Mouse (Mus musculus) midbrain, embryonic 13.5 days (tissue): ENCODE measurements around the gene Rassf4. TPM values are rescaled to one million over a fixed set of nuclear protein-coding genes. Genes with fewer than 3 reads are reported as not detected.

ENCODE experiments used
- ATAC-seq: fragments of 200-750 bp; cut with Nextera tagmentation; 2 replicates; pipeline ENCODE4 v1.8.0; 2017; ENCODE audit warnings: mild to moderate bottlenecking, moderate TSS enrichment, moderate library complexity
- H3K27ac ChIP-seq: fragments of 300-500 bp; sonication (generic); 2 replicates; pipeline ENCODE4 v1.5.1; 2015; ENCODE audit warnings: inconsistent platforms, mild to moderate bottlenecking, moderate library complexity
- H3K27me3 ChIP-seq: fragments of 300-500 bp; sonication (generic); 2 replicates; pipeline ENCODE4 v1.6.1; 2015; ENCODE audit warnings: mild to moderate bottlenecking, inconsistent platforms
- H3K36me3 ChIP-seq: fragments of 300-500 bp; sonication (generic); 2 replicates; pipeline ENCODE4 v1.6.1; 2015; ENCODE audit warnings: mild to moderate bottlenecking, inconsistent platforms
- H3K4me1 ChIP-seq: fragments of 300-500 bp; sonication (generic); replicated peaks from 2 replicates; pipeline ENCODE4 v1.6.1; 2015; ENCODE audit warnings: inconsistent platforms
- H3K4me2 ChIP-seq: fragments of 300-500 bp; sonication (generic); replicated peaks from 2 replicates; pipeline ENCODE4 v1.6.1; 2015; ENCODE audit warnings: moderate library complexity, mild to moderate bottlenecking, inconsistent platforms
- H3K4me3 ChIP-seq: fragments of 300-500 bp; sonication (generic); replicated peaks from 2 replicates; pipeline ENCODE4 v1.5.1; 2015; ENCODE audit warnings: mild to moderate bottlenecking, inconsistent platforms
- H3K9ac ChIP-seq: fragments of 300-500 bp; sonication (generic); replicated peaks from 2 replicates; pipeline ENCODE4 v1.6.1; 2015; ENCODE audit warnings: mild to moderate bottlenecking, inconsistent platforms
- H3K9me3 ChIP-seq: fragments of 300-500 bp; sonication (generic); 2 replicates; pipeline ENCODE4 v1.6.1; 2016; ENCODE audit warnings: mild to moderate bottlenecking, inconsistent platforms
- WGBS: fragments of 180-500 bp; shearing (Covaris S2); methylation state at CpG from one replicate; pipeline ENCODE4 v1.1.7; 2015; 5-methylcytosine and 5-hydroxymethylcytosine counted together
- polyA plus RNA-seq: library from polyadenylated mRNA; unstranded; fragments of >200 nt; fragmentation: Nextera tagmentation; extraction: Ambion mirVana; gene quantifications from 2 replicates; pipeline ENCODE4 v1.2.1, GENCODE M21; 2015

Gene Rassf4
- 15.3 and 21.8 TPM in 2 replicates for polyA plus RNA-seq

- H3K36me3 ChIP-seq = no peaks in the 10 kb centered on the region
- H3K4me2 ChIP-seq = peak within 1 kb of the TSS; percentile 93
- peaks cover 56% of the 10 kb centered on the region for H3K4me1 ChIP-seq
- peak within 1 kb of the TSS; percentile 59 for H3K4me3 ChIP-seq
- peak within 1 kb of the TSS; percentile 53 for H3K27ac ChIP-seq
- ATAC-seq = peak; percentile 89
- WGBS = under 1% methylated on average over 44 of the region's 44 CpGs
- H3K9me3 ChIP-seq = no peaks in the 10 kb centered on the region
- H3K9ac ChIP-seq = peak within 1 kb of the TSS; percentile 67
- peaks cover 2% of the 10 kb centered on the region; the same call in 1 of the 2 replicates for H3K27me3 ChIP-seq
Measured at GRCm38 (mm10) chr6:116673471-116674282, at the start of gene Rassf4. Gene Rassf4 (minus strand): TSS chr6:116673952.

GRCm38 (mm10) chr6:116718920-116719319 lies 45.2 kb upstream of the Rassf4 start:
- no peaks in the 10 kb centered on the region for H3K4me1 ChIP-seq
- no peaks in the 10 kb centered on the region for H3K36me3 ChIP-seq
- WGBS = 86% methylated on average over 4 of the region's 4 CpGs
- no peak overlapping the region for H3K4me3 ChIP-seq
- no peaks in the 10 kb centered on the region for H3K27me3 ChIP-seq
- no peak overlapping the region for H3K27ac ChIP-seq
- H3K9ac ChIP-seq = no peak overlapping the region
- no peak for ATAC-seq
- H3K4me2 ChIP-seq = no peak overlapping the region
- H3K9me3 ChIP-seq = no peaks in the 10 kb centered on the region

GRCm38 (mm10) chr6:116718361-116718760 lies 44.6 kb upstream of the Rassf4 start:
- H3K4me2 ChIP-seq = no peak overlapping the region
- no peak overlapping the region for H3K9ac ChIP-seq
- H3K36me3 ChIP-seq = no peaks in the 10 kb centered on the region
- no peak overlapping the region for H3K4me3 ChIP-seq
- no peak overlapping the region for H3K27ac ChIP-seq
- no peak for ATAC-seq
- no peaks in the 10 kb centered on the region for H3K27me3 ChIP-seq
- WGBS = 81% methylated on average over 4 of the region's 4 CpGs
- no peaks in the 10 kb centered on the region for H3K4me1 ChIP-seq
- no peaks in the 10 kb centered on the region for H3K9me3 ChIP-seq

GRCm38 (mm10) chr6:116717851-116718250 lies 44.1 kb upstream of the Rassf4 start:
- WGBS = 89% methylated on average over 7 of the region's 7 CpGs
- no peak overlapping the region for H3K9ac ChIP-seq

GRCm38 (mm10) chr6:116716666-116717065 lies 42.9 kb upstream of the Rassf4 start, which contains the start of gene Tmem72:
Gene Tmem72 (minus strand): TSS chr6:116716913.
- Histone ChIP-seq H3K4me3 (no peak within 1 kb of the TSS), H3K9me3 (no peaks in the 10 kb centered on the region), H3K9ac (no peak within 1 kb of the TSS), H3K4me1 (no peaks in the 10 kb centered on the region), H3K4me2 (no peak within 1 kb of the TSS), H3K27ac (no peak within 1 kb of the TSS), H3K27me3 (no peaks in the 10 kb centered on the region), H3K36me3 (no peaks in the 10 kb centered on the region)
- WGBS = 80% methylated on average over 8 of the region's 8 CpGs
- ATAC-seq = no peak

More at GRCm38 (mm10) chr6:116717851-116718250, 44.1 kb upstream of the Rassf4 start:
- no peaks in the 10 kb centered on the region for H3K9me3 ChIP-seq
- no peaks in the 10 kb centered on the region for H3K36me3 ChIP-seq
- no peak overlapping the region for H3K4me3 ChIP-seq
- H3K4me2 ChIP-seq = no peak overlapping the region
- H3K27me3 ChIP-seq = no peaks in the 10 kb centered on the region
- no peak for ATAC-seq
- no peaks in the 10 kb centered on the region for H3K4me1 ChIP-seq
- no peak overlapping the region for H3K27ac ChIP-seq

GRCm38 (mm10) chr6:116715166-116715565 lies 41.4 kb upstream of the Rassf4 start:
- Histone ChIP-seq H3K4me1 (no peaks in the 10 kb centered on the region), H3K36me3 (no peaks in the 10 kb centered on the region), H3K4me2 (no peak overlapping the region), H3K9me3 (no peaks in the 10 kb centered on the region), H3K4me3 (no peak overlapping the region), H3K9ac (no peak overlapping the region), H3K27ac (no peak overlapping the region), H3K27me3 (no peaks in the 10 kb centered on the region)
- no peak for ATAC-seq
- WGBS = 92% methylated on average over 2 of the region's 2 CpGs

DNA sequence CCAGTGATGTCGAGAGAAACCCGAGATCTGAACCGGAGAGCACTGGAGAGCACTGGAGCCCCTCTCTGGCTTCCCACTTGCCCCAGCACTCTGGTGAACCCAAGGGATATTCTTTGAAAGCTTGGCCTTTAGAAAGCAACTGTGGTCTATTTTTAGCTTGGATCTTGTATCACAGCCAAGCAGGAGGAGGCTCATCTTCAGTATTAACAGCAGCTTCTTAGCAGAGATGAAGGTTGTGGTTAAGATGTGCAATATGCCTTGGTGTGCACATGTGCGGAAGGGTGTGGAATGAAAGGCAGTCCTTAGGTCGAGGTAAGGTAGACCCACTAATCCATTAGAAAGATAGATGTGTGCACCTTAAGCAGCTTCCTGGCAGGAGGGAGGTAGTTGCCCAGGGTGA lies 40.8 kb upstream of the Rassf4 start:
- H3K9ac ChIP-seq = no peak overlapping the region
- H3K4me3 ChIP-seq = no peak overlapping the region
- no peaks in the 10 kb centered on the region for H3K4me1 ChIP-seq
- 79% methylated on average over 5 of the region's 5 CpGs for WGBS
- H3K36me3 ChIP-seq = no peaks in the 10 kb centered on the region
- no peak overlapping the region for H3K27ac ChIP-seq
- no peak for ATAC-seq
- H3K9me3 ChIP-seq = no peaks in the 10 kb centered on the region
- H3K4me2 ChIP-seq = no peak overlapping the region
- H3K27me3 ChIP-seq = no peaks in the 10 kb centered on the region

- H3K36me3 ChIP-seq = no peaks in the 10 kb centered on the region
- ATAC-seq = no peak
- H3K4me2 ChIP-seq = no peak overlapping the region
- no peak overlapping the region for H3K27ac ChIP-seq
- WGBS = 91% methylated on average over 3 of the region's 3 CpGs
- H3K27me3 ChIP-seq = no peaks in the 10 kb centered on the region
- no peaks in the 10 kb centered on the region for H3K9me3 ChIP-seq
- no peak overlapping the region for H3K4me3 ChIP-seq
- no peak overlapping the region for H3K9ac ChIP-seq
- no peaks in the 10 kb centered on the region for H3K4me1 ChIP-seq
Measured at GRCm38 (mm10) chr6:116713966-116714365, 40.2 kb upstream of the Rassf4 start.

DNA sequence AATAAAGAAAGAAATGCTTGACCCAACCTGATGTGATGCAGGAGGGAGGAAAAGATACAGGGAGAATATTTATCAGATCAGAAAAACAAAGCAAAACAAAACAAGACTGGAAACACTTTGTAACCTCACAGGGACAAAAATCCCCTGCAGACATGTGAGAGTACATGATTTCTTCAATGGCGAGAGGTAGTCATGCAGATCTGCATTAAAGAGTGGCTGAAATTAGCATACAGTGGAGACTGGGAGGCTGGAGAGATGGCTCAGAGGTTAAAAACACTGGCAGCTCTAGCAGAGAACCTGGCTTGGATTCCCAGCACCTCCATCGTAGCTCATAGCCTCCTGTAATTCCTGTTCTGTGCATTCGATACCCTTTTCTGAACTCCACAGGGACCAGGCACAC lies 38.8 kb upstream of the Rassf4 start:
- Histone ChIP-seq H3K4me2 (no peak overlapping the region), H3K27ac (no peak overlapping the region), H3K9me3 (no peaks in the 10 kb centered on the region), H3K36me3 (no peaks in the 10 kb centered on the region), H3K27me3 (no peaks in the 10 kb centered on the region), H3K4me1 (no peaks in the 10 kb centered on the region), H3K9ac (no peak overlapping the region), H3K4me3 (no peak overlapping the region)
- no peak for ATAC-seq
- WGBS = 85% methylated on average over 3 of the region's 3 CpGs

DNA sequence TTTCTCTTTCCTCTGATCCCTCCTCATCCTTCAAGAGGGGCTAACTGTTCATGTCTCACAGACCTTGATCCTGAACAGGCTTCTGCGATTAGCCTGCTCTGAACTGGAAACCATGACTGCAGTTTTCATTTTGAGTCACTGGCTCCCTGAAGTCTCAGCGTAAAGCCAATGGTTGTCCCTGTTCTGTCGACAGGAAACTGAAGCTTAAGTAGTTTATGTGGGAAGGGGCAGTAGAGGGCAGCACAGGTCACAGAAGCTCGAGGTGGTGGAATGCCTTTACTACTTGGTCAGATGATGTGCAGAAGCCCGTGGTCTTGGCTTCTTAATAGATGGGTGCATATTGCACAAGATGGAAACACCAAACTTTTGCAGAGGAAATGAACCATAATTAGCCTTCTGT lies 38.3 kb upstream of the Rassf4 start:
- Histone ChIP-seq H3K4me3 (no peak overlapping the region), H3K36me3 (no peaks in the 10 kb centered on the region), H3K27me3 (no peaks in the 10 kb centered on the region), H3K27ac (no peak overlapping the region), H3K9ac (no peak overlapping the region), H3K4me1 (no peaks in the 10 kb centered on the region), H3K4me2 (no peak overlapping the region), H3K9me3 (no peaks in the 10 kb centered on the region)
- WGBS = 33% methylated on average over 5 of the region's 5 CpGs
- ATAC-seq = no peak

GRCm38 (mm10) chr6:116704320-116704719 lies 30.6 kb upstream of the Rassf4 start:
- no peaks in the 10 kb centered on the region for H3K36me3 ChIP-seq
- no peak overlapping the region for H3K4me3 ChIP-seq
- no peaks in the 10 kb centered on the region for H3K27me3 ChIP-seq
- no peaks in the 10 kb centered on the region for H3K4me1 ChIP-seq
- WGBS = 72% methylated on average over 6 of the region's 6 CpGs
- no peak overlapping the region for H3K4me2 ChIP-seq
- H3K9ac ChIP-seq = no peak overlapping the region
- no peak overlapping the region for H3K27ac ChIP-seq
- no peaks in the 10 kb centered on the region for H3K9me3 ChIP-seq
- no peak for ATAC-seq

DNA sequence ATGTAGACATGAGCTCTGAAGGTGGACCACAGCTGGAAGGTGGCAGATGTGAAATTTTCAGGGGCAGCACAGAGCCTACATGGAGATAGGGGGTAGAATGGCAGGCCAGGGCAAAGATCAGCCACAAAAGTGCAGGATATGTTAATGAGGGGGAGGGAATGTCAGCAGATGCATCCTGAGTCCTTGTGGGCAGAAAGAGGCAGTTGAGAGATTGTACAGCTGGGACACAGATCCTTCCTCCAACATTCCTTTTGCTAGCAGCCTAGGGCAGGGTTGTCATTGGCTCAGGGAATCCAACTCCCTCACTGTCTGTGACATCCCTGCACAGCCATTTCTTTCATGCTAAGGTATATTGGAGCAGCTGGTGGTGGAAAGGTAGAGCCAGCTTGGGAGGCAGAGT lies 27.1 kb upstream of the Rassf4 start:
- Histone ChIP-seq H3K4me1 (no peaks in the 10 kb centered on the region), H3K27ac (no peak overlapping the region), H3K4me2 (no peak overlapping the region), H3K36me3 (no peaks in the 10 kb centered on the region), H3K4me3 (no peak overlapping the region), H3K9ac (no peak overlapping the region), H3K9me3 (no peaks in the 10 kb centered on the region), H3K27me3 (no peaks in the 10 kb centered on the region)
- no peak for ATAC-seq
